Mouse (Mus musculus): ENCODE results near the gene Chic2. TPM values are rescaled to one million over a fixed set of nuclear protein-coding genes. Genes with fewer than 3 reads are reported as not detected.

The Chic2 gene
- total and polyA plus RNA-seq, 3 experiments = 3.7 to 19.2 (median 16.8) TPM

- TF ChIP-seq CTCF (IDR thresholded peaks at IDR 0.05) (no peak), EP300 (IDR thresholded peaks at IDR 0.05; ENCODE audit: insufficient read depth, low read depth, low read length) (no peak), POLR2A (IDR thresholded peaks at IDR 0.05; ENCODE audit: insufficient read depth, low read depth, low read length) (no peak)
- no peaks in the 10 kb centered on the region; the same call in 1 of the 2 replicates for H3K36me3 ChIP-seq (ENCODE audit: control insufficient read depth, insufficient read depth, low read length)
- no peak overlapping the region for H3K9ac ChIP-seq (ENCODE audit: low read depth, low read length)
- no peak overlapping the region for H3K4me3 ChIP-seq
- no peaks in the 10 kb centered on the region for H3K4me1 ChIP-seq (ENCODE audit: control insufficient read depth, insufficient read depth, low read length)
- intact Hi-C loops (cut with DNase I) = no loop called here
- 63% methylated on average over 3 of the region's 3 CpGs for WGBS
- no peak for DNase-seq
- H3K27me3 ChIP-seq (ENCODE audit: control insufficient read depth, insufficient read depth, low read length) = no peaks in the 10 kb centered on the region
- H3K27ac ChIP-seq = no peak overlapping the region
- H3K79me2 ChIP-seq (replicated peaks; ENCODE audit: control insufficient read depth, insufficient read depth, low read length) = no peaks in the 10 kb centered on the region; the same call in 1 of the 2 replicates
These were observed 42.5 kb downstream of the Chic2 start for GRCm38 (mm10) chr5:75002109-75002508.

- H3K9ac ChIP-seq (ENCODE audit: low read depth, low read length) = no peak overlapping the region
- no peak for DNase-seq
- H3K4me1 ChIP-seq (ENCODE audit: control insufficient read depth, insufficient read depth, low read length) = no peaks in the 10 kb centered on the region
- no peaks in the 10 kb centered on the region for H3K27me3 ChIP-seq (ENCODE audit: control insufficient read depth, insufficient read depth, low read length)
- H3K79me2 ChIP-seq (replicated peaks; ENCODE audit: control insufficient read depth, insufficient read depth, low read length) = no peaks in the 10 kb centered on the region; the same call in 1 of the 2 replicates
- no peaks in the 10 kb centered on the region; the same call in 1 of the 2 replicates for H3K36me3 ChIP-seq (ENCODE audit: control insufficient read depth, insufficient read depth, low read length)
- no peak overlapping the region for H3K27ac ChIP-seq
- intact Hi-C loops (cut with DNase I) = no loop called here
- no peak for TF ChIP-seq CTCF (IDR thresholded peaks at IDR 0.05)
- no peak for TF ChIP-seq POLR2A (IDR thresholded peaks at IDR 0.05; ENCODE audit: insufficient read depth, low read depth, low read length)
- TF ChIP-seq EP300 (IDR thresholded peaks at IDR 0.05; ENCODE audit: insufficient read depth, low read depth, low read length) = no peak
- WGBS = 92% methylated on average over 12 of the region's 12 CpGs
- H3K4me3 ChIP-seq = no peak overlapping the region
These were observed 45.7 kb downstream of the Chic2 start for GRCm38 (mm10) chr5:74998716-74999512.

- no peaks in the 10 kb centered on the region for H3K27me3 ChIP-seq (ENCODE audit: control insufficient read depth, insufficient read depth, low read length)
- H3K79me2 ChIP-seq (replicated peaks; ENCODE audit: control insufficient read depth, insufficient read depth, low read length) = no peaks in the 10 kb centered on the region
- H3K27ac ChIP-seq = no peak overlapping the region
- no peak overlapping the region for H3K4me3 ChIP-seq
- no peaks in the 10 kb centered on the region for H3K4me1 ChIP-seq (ENCODE audit: control insufficient read depth, insufficient read depth, low read length)
- intact Hi-C loops (cut with DNase I) = no loop called here
- H3K9ac ChIP-seq (ENCODE audit: low read depth, low read length) = no peak overlapping the region
- 36% methylated on average over 8 of the region's 8 CpGs for WGBS
- no peaks in the 10 kb centered on the region; the same call in 1 of the 2 replicates for H3K36me3 ChIP-seq (ENCODE audit: control insufficient read depth, insufficient read depth, low read length)
- TF ChIP-seq POLR2A (IDR thresholded peaks at IDR 0.05; ENCODE audit: insufficient read depth, low read depth, low read length) = no peak
- TF ChIP-seq EP300 (IDR thresholded peaks at IDR 0.05; ENCODE audit: insufficient read depth, low read depth, low read length) = no peak
- TF ChIP-seq CTCF (IDR thresholded peaks at IDR 0.05) = no peak
- no peak for DNase-seq
These were observed 49.6 kb downstream of the Chic2 start for GRCm38 (mm10) chr5:74994947-74995346.

GRCm38 (mm10) chr5:74984101-74984500, 60.5 kb downstream of the Chic2 start:
- intact Hi-C loops (cut with DNase I) = no loop called here
- H3K36me3 ChIP-seq (ENCODE audit: control insufficient read depth, insufficient read depth, low read length) = no peaks in the 10 kb centered on the region
- H3K27me3 ChIP-seq (ENCODE audit: control insufficient read depth, insufficient read depth, low read length) = no peaks in the 10 kb centered on the region
- H3K4me1 ChIP-seq (ENCODE audit: control insufficient read depth, insufficient read depth, low read length) = no peaks in the 10 kb centered on the region; the same call in 1 of the 2 replicates
- DNase-seq = no peak
- H3K27ac ChIP-seq = no peak overlapping the region
- TF ChIP-seq EP300 (IDR thresholded peaks at IDR 0.05; ENCODE audit: insufficient read depth, low read depth, low read length) = no peak
- no peak for TF ChIP-seq POLR2A (IDR thresholded peaks at IDR 0.05; ENCODE audit: insufficient read depth, low read depth, low read length)
- no peak for TF ChIP-seq CTCF (IDR thresholded peaks at IDR 0.05)
- no peak overlapping the region for H3K9ac ChIP-seq (ENCODE audit: low read depth, low read length)
- H3K4me3 ChIP-seq = no peak overlapping the region
- no peaks in the 10 kb centered on the region for H3K79me2 ChIP-seq (replicated peaks; ENCODE audit: control insufficient read depth, insufficient read depth, low read length)
- 69% methylated on average over 5 of the region's 5 CpGs for WGBS

GRCm38 (mm10) chr5:74980574-74980973, 64.0 kb downstream of the Chic2 start:
- Histone ChIP-seq H3K36me3 (ENCODE audit: control insufficient read depth, insufficient read depth, low read length) (no peaks in the 10 kb centered on the region), H3K4me3 (no peak overlapping the region), H3K79me2 (replicated peaks; ENCODE audit: control insufficient read depth, insufficient read depth, low read length) (no peaks in the 10 kb centered on the region), H3K9ac (ENCODE audit: low read depth, low read length) (no peak overlapping the region), H3K4me1 (ENCODE audit: control insufficient read depth, insufficient read depth, low read length) (peaks cover 3% of the 10 kb centered on the region), H3K27me3 (ENCODE audit: control insufficient read depth, insufficient read depth, low read length) (no peaks in the 10 kb centered on the region), H3K27ac (no peak overlapping the region)
- intact Hi-C loops (cut with DNase I) = no loop called here
- WGBS = 73% methylated on average over 4 of the region's 4 CpGs
- TF ChIP-seq POLR2A (IDR thresholded peaks at IDR 0.05; ENCODE audit: insufficient read depth, low read depth, low read length) = no peak
- no peak for TF ChIP-seq EP300 (IDR thresholded peaks at IDR 0.05; ENCODE audit: insufficient read depth, low read depth, low read length)
- no peak for TF ChIP-seq CTCF (IDR thresholded peaks at IDR 0.05)
- no peak for DNase-seq

- Histone ChIP-seq H3K4me1 (ENCODE audit: control insufficient read depth, insufficient read depth, low read length) (peaks cover 6% of the 10 kb centered on the region), H3K9ac (ENCODE audit: low read depth, low read length) (no peak overlapping the region), H3K36me3 (ENCODE audit: control insufficient read depth, insufficient read depth, low read length) (no peaks in the 10 kb centered on the region), H3K79me2 (replicated peaks; ENCODE audit: control insufficient read depth, insufficient read depth, low read length) (no peaks in the 10 kb centered on the region), H3K4me3 (no peak overlapping the region), H3K27me3 (ENCODE audit: control insufficient read depth, insufficient read depth, low read length) (no peaks in the 10 kb centered on the region), H3K27ac (no peak overlapping the region)
- TF ChIP-seq POLR2A (IDR thresholded peaks at IDR 0.05; ENCODE audit: insufficient read depth, low read depth, low read length) = no peak
- WGBS = 23% methylated on average over 7 of the region's 7 CpGs
- intact Hi-C loops (cut with DNase I) = no loop called here
- DNase-seq = no peak
These were observed 64.4 kb downstream of the Chic2 start for GRCm38 (mm10) chr5:74980154-74980553.

Data from heart, adult 2 months (tissue).